Mouse (Mus musculus) adrenal gland, postnatal 36 days (tissue): ENCODE measurements around the gene Prss32. TPM values are rescaled to one million over a fixed set of nuclear protein-coding genes. Genes with fewer than 3 reads are reported as not detected.
"Not testable (repeated sequence)": the region's sequence is repeated elsewhere in the genome, so short reads cannot be mapped to it uniquely, and the experiment has no call there.

Experiments used
- DNase-seq, 2 experiments: peaks; one replicate each; pipeline ENCODE4 v3.0.0; 2021; ENCODE audit warnings: mixed read lengths in 1 of 2
- microRNA-seq: library from miRNA; unstranded; fragments of <30 nt; microRNA quantifications from one replicate; pipeline ENCODE4 v1.2.0, GENCODE M21; 2021
- total RNA-seq, 2 experiments: library from RNA; stranded (reverse); gene quantifications; 2 replicates each; pipeline ENCODE4 v1.2.3; 2021

The Prss32 gene
- total RNA-seq, 2 experiments from 2014 or later = not detected

DNA sequence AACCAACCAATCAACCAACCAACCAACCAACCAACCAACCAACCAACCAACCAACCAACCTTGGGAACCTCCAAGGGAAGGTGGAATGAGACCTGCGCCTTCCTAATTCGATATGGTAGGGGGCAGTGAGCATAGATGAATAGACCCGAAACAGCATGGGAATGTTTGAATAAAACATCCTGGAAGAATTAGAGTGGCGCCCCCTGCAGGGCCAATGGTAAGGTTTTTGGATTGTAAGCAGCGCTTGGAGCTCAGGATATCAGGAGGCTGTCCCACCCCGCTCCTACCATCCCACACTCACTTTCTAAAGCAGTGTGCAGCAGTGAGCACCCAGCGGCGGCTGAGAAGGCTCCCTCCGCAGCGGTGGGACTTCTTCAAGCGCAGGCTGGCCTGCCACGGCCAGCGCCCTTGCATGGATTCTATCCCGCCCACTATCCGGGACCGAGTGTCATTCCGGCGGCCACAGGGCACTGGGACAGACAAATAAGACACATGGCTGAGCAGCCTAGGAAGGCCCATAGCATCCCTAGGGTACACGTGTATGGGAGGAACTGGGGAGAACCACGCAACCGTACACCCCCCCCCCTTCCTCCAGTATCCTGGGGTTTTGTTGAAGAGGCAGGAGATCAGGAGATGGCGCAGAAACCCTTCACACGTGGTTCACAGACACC is 379 bp upstream of the Prss32 start:
- peak in 1 of 2 experiments; percentile 59 for DNase-seq

GRCm38 (mm10) chr17:23850028-23850427 is 6.4 kb downstream of the Prss32 start:
- DNase-seq = no peak

- peak; percentile 63 to 73 for DNase-seq
Observed at GRCm38 (mm10) chr17:23850853-23851749, 7.4 kb downstream of the Prss32 start.

DNA sequence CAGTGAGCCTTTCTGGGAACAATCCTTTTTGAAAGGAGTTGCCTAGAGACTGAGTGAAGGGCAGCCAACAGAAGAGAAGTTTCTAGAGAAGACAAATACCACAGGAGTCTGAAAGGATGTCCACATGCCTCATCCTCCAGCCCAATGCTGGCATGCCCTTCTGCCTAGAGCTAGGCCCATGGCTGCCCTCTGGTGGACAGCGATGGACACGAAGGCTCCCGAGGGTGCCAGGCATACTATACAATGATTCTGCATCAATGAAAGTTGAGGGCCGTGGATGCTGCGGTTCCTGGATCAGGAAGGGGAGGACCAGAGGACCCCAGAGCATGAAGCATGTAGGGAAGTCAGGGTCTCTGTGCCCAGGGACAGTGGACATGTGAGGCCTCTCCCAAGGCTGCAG is 9.6 kb downstream of the Prss32 start:
- DNase-seq = peak; percentile 72 to 82

DNA sequence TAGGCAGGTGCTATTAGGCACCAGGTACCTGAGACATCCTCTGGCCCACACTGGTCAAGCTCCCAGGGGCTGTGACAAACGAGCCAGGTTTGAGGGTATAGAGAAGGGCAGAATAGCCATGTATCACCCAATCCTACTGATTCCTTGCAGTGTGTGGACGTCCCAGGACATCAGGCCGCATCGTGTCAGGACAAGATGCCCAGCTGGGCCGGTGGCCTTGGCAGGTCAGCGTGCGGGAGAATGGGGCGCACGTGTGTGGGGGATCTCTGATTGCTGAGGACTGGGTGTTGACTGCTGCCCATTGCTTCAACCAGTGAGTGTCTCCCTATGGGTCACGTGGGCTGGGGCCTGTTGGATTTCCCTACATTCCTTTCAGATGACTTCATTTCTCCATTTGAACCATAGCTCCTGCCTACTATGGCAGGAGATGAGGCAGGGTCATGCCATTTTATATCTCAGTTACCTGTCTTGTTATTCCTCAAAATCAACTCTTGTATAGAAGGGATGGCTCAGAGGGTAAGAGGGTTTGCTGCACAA is 10.6 kb downstream of the Prss32 start:
- no peak for DNase-seq

GRCm38 (mm10) chr17:23857193-23857592 is 13.5 kb downstream of the Prss32 start:
- no peak for DNase-seq

DNA sequence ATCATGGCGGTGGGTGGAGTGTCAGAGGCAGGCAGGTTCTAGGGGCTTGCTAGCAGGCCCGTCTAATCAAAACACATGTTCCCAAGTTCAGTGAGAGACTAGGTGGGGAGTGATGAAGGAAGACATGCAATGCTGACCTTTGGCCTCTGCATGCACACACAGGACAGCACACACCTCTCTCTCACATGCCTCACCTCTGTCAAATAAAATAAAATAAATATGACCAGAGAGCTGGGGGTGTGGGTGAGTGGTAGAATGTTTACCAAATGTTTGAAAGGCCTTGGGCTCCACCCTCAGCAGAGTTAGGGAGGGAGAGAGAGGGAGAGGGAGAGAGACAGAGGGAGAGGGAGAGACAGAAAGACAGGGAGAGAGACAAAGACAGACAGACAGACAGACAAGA is 14.3 kb downstream of the Prss32 start:
- DNase-seq = no peak

- DNase-seq = peak in 1 of 2 experiments; percentile 47
Observed at GRCm38 (mm10) chr17:23862926-23863325, 19.3 kb downstream of the Prss32 start.

GRCm38 (mm10) chr17:23867756-23868155 is 24.1 kb downstream of the Prss32 start, which contains the start of gene Prss21:
Prss21 (plus strand) TSS chr17:23868056.
- DNase-seq = no peak

- DNase-seq = peak in 1 of 2 experiments; percentile 35
Observed at GRCm38 (mm10) chr17:23868513-23868912, 24.9 kb downstream of the Prss32 start.

DNA sequence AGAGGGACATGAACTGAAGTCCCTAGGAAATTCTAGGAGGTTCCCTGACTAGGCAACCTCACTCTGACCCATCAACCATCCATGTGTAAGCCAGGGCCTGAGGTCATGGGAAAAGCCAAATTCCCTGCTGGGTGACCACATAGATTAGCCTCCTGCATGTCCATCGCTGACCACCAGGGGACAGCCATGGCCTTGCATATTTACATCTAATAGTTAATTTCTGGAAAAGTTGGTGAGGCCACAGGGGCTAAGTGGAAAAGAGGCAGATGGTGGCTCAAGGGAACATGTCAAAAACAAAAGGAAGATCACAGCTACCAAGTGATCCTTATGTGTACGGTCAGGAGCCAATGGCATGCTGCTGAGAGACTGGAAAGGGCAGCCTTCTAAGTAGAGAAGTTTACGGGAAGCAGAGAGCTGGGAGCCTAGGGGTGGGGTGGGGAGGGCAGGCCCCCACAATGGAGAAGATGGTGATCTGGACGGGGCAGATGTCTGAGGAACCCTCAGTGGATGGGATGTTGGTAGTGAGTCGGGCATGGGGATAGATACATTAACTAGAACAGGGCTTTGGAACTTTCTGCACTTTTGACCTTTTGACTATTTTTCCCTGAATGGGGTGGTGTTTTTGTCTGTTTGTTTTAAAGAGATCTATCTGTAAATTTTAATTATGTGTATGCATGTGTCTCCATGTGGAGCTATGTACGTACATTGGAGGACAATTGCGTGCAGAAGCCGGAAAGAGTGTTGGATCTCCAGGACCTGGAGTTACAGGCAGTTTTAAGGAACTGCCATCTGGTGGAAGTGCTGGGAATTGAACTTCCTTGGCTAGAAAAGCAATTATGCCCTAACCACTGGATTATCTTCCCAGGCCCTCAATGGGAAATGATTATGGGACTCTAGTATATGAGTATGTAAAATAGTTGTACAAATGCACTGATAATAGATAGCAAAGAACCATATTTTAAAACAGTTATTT is 30.5 kb downstream of the Prss32 start:
- peak; percentile 45 to 60 for DNase-seq

DNA sequence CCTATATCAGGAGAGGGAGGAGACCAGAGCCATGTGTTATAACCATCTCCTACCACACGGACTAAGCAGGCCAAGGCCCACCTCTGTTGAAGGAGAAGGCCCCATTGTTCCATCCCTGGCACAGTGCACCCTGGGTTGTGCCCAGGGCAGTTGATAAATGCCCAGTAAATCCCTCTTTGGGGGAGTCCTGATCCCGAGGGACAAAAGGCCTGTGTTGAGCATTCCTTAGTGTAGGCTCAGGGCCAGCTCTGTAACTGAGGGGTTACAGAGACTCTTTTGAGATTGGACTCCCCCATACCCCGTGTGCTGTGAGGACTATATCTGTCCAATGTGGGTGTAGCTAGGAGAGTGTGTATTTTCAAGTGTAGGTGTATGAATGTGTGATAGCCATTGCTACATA is 33.1 kb downstream of the Prss32 start:
- no peak for DNase-seq

GRCm38 (mm10) chr17:23877166-23877565 is 33.5 kb downstream of the Prss32 start:
- DNase-seq = no peak

GRCm38 (mm10) chr17:23880576-23880975 is 36.9 kb downstream of the Prss32 start, which contains the start of the genes Dcpp1 and Dcpp2:
Dcpp1 (plus strand) TSS chr17:23880876.
Dcpp2 (plus strand) TSS chr17:23880880.
- DNase-seq = not testable (repeated sequence)

Small RNA genes lying within 50 kb of the gene (microRNA-seq; reads per million reads assigned to microRNA genes)
- 2.5 reads per million, percentile 3 among the genes with 10 or more reads in this experiment for gene Mir5125

Other genes starting within 250 kb of the Prss32 start
- 10 to 100 TPM in 1 of 2 experiments, 1 to 10 TPM in 1; 7.0 to 11.4 TPM for gene Zfp13, start 244.4 kb upstream of the Prss32 start, total RNA-seq
- gene Zscan10, start 243.0 kb upstream of the Prss32 start, total RNA-seq = not detected
- gene Mmp25, start 198.6 kb upstream of the Prss32 start, total RNA-seq = under 1 TPM; 0.20 TPM
- not detected for gene Bicdl2, start 183.3 kb upstream of the Prss32 start, total RNA-seq
- gene Hcfc1r1, start 170.3 kb upstream of the Prss32 start, total RNA-seq = 100 to 1,000 TPM; 125 to 143 TPM
- 10 to 100 TPM; 28.6 to 30.3 TPM for gene Thoc6, start 170.0 kb upstream of the Prss32 start, total RNA-seq
- gene Tnfrsf12a, start 166.4 kb upstream of the Prss32 start, total RNA-seq = 100 to 1,000 TPM; 116 to 301 TPM
- gene Cldn6, start 164.6 kb upstream of the Prss32 start, total RNA-seq = not detected
- not detected for gene Cldn9, start 159.8 kb upstream of the Prss32 start, total RNA-seq
- gene 1520401A03Rik, start 121.1 kb upstream of the Prss32 start, total RNA-seq = 10 to 100 TPM in 1 of 2 experiments, 1 to 10 TPM in 1; 7.7 to 23.0 TPM
- gene Pkmyt1, start 117.5 kb upstream of the Prss32 start, total RNA-seq = 1 to 10 TPM; 4.0 to 5.6 TPM
- 10 to 100 TPM in 1 of 2 experiments, 1 to 10 TPM in 1; 9.9 to 13.9 TPM for gene Paqr4, start 103.0 kb upstream of the Prss32 start, total RNA-seq
- gene Kremen2, start 98.0 kb upstream of the Prss32 start, total RNA-seq = not detected
- 10 to 100 TPM; 60.2 to 61.4 TPM for gene Flywch1, start 72.3 kb upstream of the Prss32 start, total RNA-seq
- 1 to 10 TPM; 6.9 to 8.8 TPM for gene Flywch2, start 57.8 kb upstream of the Prss32 start, total RNA-seq
- 100 to 1,000 TPM; 435 to 589 TPM for gene Srrm2, start 53.3 kb upstream of the Prss32 start, total RNA-seq
- gene Elob, start 14.7 kb upstream of the Prss32 start, total RNA-seq = 100 to 1,000 TPM; 400 to 416 TPM
- not detected for gene Prss33, start 7.8 kb upstream of the Prss32 start, total RNA-seq
- gene Prss41, start 317 bp downstream of the Prss32 start, total RNA-seq = under 1 TPM; 0.36 to 0.89 TPM
- gene Prss21, start 24.2 kb downstream of the Prss32 start, total RNA-seq = not detected
- gene Dcpp1, start 37.0 kb downstream of the Prss32 start, total RNA-seq = not detected
- not detected for gene Dcpp2, start 37.0 kb downstream of the Prss32 start, total RNA-seq
- gene Dcpp3, start 73.6 kb downstream of the Prss32 start, total RNA-seq = not detected
- not detected for gene Sbp, start 97.8 kb downstream of the Prss32 start, total RNA-seq
- not detected for gene Sbpl, start 111.4 kb downstream of the Prss32 start, total RNA-seq
- under 1 TPM; 0.23 to 0.33 TPM for gene Prss30, start 136.7 kb downstream of the Prss32 start, total RNA-seq
- not detected for gene Prss22, start 154.2 kb downstream of the Prss32 start, total RNA-seq
- under 1 TPM; 0.40 to 0.43 TPM for gene Prss27, start 194.3 kb downstream of the Prss32 start, total RNA-seq
- 10 to 100 TPM; 16.2 to 19.4 TPM for gene Kctd5, start 229.6 kb downstream of the Prss32 start, total RNA-seq